Mouse (Mus musculus) brain, embryonic 14.5 days (tissue): ENCODE results near the gene Retreg2. TPM values are rescaled to one million over a fixed set of nuclear protein-coding genes. Genes with fewer than 3 reads are reported as not detected.

Experiments used
- DNase-seq: peaks from one replicate; pipeline ENCODE4 v3.0.0-alpha.2; 2011; ENCODE audit warnings: low read depth
- CTCF ChIP-seq: fragments of 200-500 bp; IDR thresholded peaks from 2 replicates; pipeline ENCODE4 v1.5.1; 2012; ENCODE audit warnings: inconsistent platforms, mild to moderate bottlenecking, moderate library complexity, borderline replicate concordance; ENCODE audit not compliant: insufficient read depth, insufficient read length; ENCODE audit errors: extremely low read depth
- POLR2A ChIP-seq: fragments of 200-500 bp; IDR thresholded peaks from 2 replicates; pipeline ENCODE4 v1.6.1; 2012; ENCODE audit warnings: mild to moderate bottlenecking, inconsistent platforms, borderline replicate concordance; ENCODE audit not compliant: poor library complexity, insufficient read depth, insufficient read length, severe bottlenecking; ENCODE audit errors: extremely low read depth
- polyA plus RNA-seq: library from polyadenylated mRNA; depleted of rRNA; stranded (reverse); fragments of >200 nt; gene quantifications from 2 replicates; pipeline ENCODE4 v1.2.3, GENCODE M21; 2012; rRNA removed

The Retreg2 gene
- polyA plus RNA-seq, 1 experiment = 184 TPM

DNA sequence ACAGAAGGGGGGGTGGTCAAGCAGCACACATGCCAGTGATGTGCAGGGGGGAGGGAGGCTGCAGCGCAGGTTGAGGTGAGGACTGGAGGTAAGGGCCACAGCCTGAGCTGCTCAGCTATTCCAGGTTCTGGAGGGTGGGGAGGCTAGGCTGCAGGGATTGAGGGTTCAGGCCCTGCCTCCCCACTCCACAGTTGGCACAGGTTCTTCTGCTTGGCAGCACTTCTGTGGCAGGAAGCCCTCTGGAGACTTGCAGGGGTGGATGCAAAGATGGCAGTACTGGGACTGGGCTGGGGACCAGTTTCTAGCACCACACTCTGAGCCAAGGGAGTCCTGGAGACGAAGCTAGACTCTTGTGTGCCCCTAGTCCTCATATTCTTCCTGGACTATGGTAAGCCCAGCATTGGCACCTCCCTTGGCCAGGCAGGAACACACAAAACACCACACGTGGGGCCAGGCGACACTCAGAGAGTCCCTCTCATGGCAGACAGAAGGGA, 38.8 kb downstream of the Retreg2 start:
- TF ChIP-seq CTCF (no peak), POLR2A (no peak)

DNA sequence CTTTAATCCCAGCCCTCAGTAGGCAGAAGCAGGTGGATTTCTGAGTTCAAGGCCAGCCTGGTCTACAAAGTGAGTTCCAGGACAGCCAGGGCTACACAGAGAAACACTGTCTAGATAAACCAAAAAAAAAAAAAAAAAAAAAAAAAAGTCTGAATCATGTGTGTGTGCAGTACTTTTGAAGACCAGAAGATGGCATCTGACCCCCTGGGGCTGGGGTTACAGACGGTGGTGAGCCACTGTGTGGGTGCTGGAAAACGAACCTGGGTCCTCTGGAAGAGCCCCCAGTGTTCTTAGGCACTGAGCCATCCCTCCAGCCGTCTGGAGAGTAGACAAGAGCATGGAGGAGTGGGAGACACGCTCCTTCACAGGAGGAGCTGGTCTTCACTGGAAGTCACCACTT, 39.6 kb downstream of the Retreg2 start:
- TF ChIP-seq POLR2A (no peak), CTCF (no peak)
- no peak for DNase-seq

More for the DNA sequence above, 38.8 kb downstream of the Retreg2 start:
- no peak for DNase-seq

- no peak for DNase-seq
- TF ChIP-seq CTCF (no peak), POLR2A (no peak)
Measured at GRCm38 (mm10) chr1:75185495-75185894, 42.9 kb downstream of the Retreg2 start.

DNA sequence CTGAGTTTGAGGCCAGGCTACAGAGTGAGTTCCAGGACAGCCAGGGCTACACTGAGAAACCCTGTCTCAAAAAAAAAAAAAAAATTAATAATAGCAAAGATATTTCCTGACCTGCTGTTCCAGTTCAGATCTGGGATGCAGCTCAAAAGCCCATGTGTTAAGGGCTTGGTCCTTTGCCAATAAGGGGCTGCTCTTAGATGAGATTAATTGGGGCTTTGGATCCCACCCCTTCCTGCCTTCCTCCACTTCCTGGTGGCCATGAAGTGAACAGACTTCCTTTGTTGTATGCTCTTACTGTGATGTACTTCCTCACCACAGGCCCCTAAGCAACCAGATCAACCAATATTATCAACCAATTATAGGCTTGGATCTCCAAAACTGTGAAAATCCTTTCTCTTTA, 44.5 kb downstream of the Retreg2 start:
- no peak for TF ChIP-seq CTCF
- no peak for TF ChIP-seq POLR2A
- DNase-seq = peak; percentile 15

DNA sequence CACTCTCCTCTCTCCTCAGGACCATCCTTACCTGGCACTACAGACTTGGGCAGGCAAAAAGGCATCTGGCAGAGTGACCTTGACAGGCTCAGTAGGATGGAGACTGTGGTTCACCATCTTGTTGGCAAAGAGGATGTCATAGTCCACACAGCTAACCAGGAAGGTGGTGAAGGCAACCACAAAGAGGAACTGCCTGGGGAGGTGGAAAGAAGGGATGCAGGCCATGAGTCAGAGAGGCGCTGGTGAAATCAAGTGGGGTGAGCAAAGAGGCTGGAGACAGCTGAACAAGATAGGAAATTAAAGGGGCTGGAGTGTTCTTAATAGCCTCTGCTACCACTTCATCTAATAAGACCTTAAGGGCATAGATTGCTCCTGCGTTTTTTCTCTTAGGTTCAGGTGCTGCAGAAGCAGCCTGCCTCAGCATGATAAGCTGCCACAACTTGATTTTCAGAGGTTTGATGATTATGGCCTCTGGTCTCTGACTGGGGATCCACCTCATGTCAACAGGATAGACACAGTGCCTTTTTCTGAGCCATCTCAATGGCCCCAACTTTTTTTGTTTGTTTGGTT, 45.4 kb downstream of the Retreg2 start:
- DNase-seq = no peak
- TF ChIP-seq POLR2A (no peak), CTCF (no peak)

- TF ChIP-seq CTCF = no peak
- TF ChIP-seq POLR2A = no peak
- DNase-seq = no peak
Measured at GRCm38 (mm10) chr1:75190577-75190976, 48.0 kb downstream of the Retreg2 start.

GRCm38 (mm10) chr1:75191258-75191621, 48.7 kb downstream of the Retreg2 start:
- TF ChIP-seq POLR2A = no peak

DNA sequence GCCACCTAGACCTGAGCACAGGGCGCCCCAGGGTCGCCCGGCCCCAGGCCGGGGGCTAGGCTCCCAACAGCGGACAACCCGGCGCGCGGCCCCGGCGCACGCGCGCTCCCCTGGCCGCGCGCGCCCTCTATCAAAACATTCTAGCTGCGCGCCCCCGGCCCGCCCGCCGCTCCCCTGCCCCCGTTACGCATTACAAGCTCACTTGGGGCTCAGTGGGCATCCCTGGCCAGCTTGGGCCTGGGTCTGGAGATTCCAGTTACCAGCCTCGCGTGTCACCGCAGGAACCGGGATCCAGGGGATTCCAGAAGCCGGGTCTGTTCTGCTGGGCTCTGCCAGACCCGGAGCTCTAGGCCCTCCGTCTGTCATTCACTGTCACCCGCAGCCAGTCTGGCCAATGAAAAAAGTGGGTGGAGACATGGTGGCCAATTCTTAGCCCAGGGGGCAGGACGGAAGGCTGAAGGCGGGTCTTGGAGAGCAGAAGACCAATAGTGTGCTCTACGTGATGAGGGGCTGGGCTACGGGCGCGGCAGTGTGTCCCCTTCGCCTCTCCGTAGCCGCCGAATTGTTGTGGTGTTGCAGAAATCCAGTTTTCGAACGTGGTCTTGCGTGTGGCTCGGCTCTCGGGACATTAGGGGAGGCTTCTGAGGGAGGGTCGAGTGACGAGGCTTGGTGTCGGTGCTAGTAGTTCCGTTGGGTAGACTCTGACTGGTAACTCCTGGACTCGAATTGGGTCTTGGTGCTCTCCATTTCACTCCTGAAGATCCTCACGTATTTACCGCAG, 49.2 kb downstream of the Retreg2 start, which contains the start of the genes Ankzf1 and Atg9a:
Ankzf1 (plus strand) TSS at position 530 of the 781 bp plus-strand sequence.
Atg9a (minus strand) TSS at position 575 of the 781 bp plus-strand sequence.
- DNase-seq = peak; percentile 100
- TF ChIP-seq POLR2A (peak; percentile 5; the same call in 1 of the 2 replicates), CTCF (no peak)

More at GRCm38 (mm10) chr1:75191258-75191621, 48.7 kb downstream of the Retreg2 start:
- no peak for DNase-seq

GRCm38 (mm10) chr1:75192452-75192851, 49.9 kb downstream of the Retreg2 start:
- TF ChIP-seq POLR2A (no peak), CTCF (no peak)
- DNase-seq = no peak

Other genes starting within 250 kb of the Retreg2 start
- gene Cryba2, start 249.6 kb upstream of the Retreg2 start, polyA plus RNA-seq = 0.44 and 1.1 TPM in 2 replicates
- 2.4 and 3.9 TPM in 2 replicates for gene Cfap65, start 207.2 kb upstream of the Retreg2 start, polyA plus RNA-seq
- gene Ihh, start 191.1 kb upstream of the Retreg2 start, polyA plus RNA-seq = 0.47 and 0.57 TPM in 2 replicates
- gene Nhej1, start 17.6 kb upstream of the Retreg2 start, polyA plus RNA-seq = 2.4 and 2.6 TPM in 2 replicates
- 0.06 TPM in 1 of 2 replicates, not detected in the other for gene Slc23a3, start 8.9 kb upstream of the Retreg2 start, polyA plus RNA-seq
- gene Cnppd1, start 67 bp upstream of the Retreg2 start, polyA plus RNA-seq = 59.8 and 64.9 TPM in 2 replicates
- 47.4 and 58.5 TPM in 2 replicates for gene Zfand2b, start 25.9 kb downstream of the Retreg2 start, polyA plus RNA-seq
- gene Abcb6, start 37.6 kb downstream of the Retreg2 start, polyA plus RNA-seq = 32.6 and 40.9 TPM in 2 replicates
- gene Ankzf1, start 49.4 kb downstream of the Retreg2 start, polyA plus RNA-seq = 22.6 and 34.6 TPM in 2 replicates
- 63.2 and 68.4 TPM in 2 replicates for gene Atg9a, start 49.4 kb downstream of the Retreg2 start, polyA plus RNA-seq
- gene Glb1l, start 68.0 kb downstream of the Retreg2 start, polyA plus RNA-seq = 30.9 and 37.9 TPM in 2 replicates
- gene Stk16, start 68.1 kb downstream of the Retreg2 start, polyA plus RNA-seq = 214 and 265 TPM in 2 replicates
- 3.3 and 7.9 TPM in 2 replicates for gene Tuba4a, start 77.1 kb downstream of the Retreg2 start, polyA plus RNA-seq
- gene A630095N17Rik, start 89.3 kb downstream of the Retreg2 start, polyA plus RNA-seq = not detected in 2 replicates
- gene Dnajb2, start 93.6 kb downstream of the Retreg2 start, polyA plus RNA-seq = 52.4 and 53.3 TPM in 2 replicates
- gene Ptprn, start 121.7 kb downstream of the Retreg2 start, polyA plus RNA-seq = 33.4 and 53.4 TPM in 2 replicates
- gene Resp18, start 135.6 kb downstream of the Retreg2 start, polyA plus RNA-seq = 78.9 and 87.2 TPM in 2 replicates
- gene Dnpep, start 175.2 kb downstream of the Retreg2 start, polyA plus RNA-seq = 140 and 189 TPM in 2 replicates
- gene Des, start 217.6 kb downstream of the Retreg2 start, polyA plus RNA-seq = 1.0 and 1.4 TPM in 2 replicates
- gene Speg, start 232.5 kb downstream of the Retreg2 start, polyA plus RNA-seq = 49.2 and 56.1 TPM in 2 replicates